Mouse (Mus musculus): ENCODE results near the gene Aph1a.

DNA sequence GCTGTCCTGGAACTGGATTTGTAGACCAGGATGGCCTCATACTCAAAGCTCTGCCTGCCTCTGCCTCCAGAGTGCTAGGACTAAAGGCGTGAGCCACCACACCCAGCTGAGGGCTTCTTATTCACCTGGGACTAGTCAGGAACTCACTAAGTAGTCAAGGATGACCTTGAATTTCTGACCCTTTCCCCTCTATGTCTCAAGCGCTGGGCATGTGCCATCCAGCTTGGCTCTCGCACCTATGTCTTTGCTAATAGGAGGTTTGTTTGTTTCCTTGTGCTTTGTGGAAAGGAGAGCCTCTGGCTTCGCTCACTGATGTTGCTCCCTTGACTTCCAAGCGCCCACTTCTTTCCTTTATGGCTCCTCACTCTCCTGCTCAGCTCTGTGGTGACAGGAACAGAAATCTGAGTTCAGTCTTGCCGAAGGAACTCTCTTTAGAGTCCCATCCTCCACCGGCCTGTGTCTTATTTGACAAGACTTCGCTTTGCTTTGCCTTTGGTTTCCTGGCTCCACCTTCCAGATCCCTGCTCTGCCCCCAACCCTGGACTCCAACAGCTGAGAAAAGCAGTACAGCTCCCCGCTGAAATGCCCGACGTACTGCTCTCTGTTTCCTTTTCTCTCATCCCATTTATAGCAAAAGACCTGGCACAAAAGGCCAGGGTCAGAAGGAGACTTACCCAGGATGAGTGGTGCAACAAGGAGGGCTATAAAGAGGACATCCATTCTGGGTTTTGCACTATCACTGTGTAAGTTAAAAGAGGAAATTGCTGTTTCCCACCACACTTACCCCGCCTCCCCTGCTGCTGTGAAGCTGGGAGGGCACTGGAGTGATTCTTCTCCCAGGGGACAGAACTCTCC lies 2.3 kb upstream of the Aph1a start, which contains the start of gene BC028528:
- no peak for TF ChIP-seq CTCF (IDR thresholded peaks at IDR 0.05; ENCODE audit: low read depth)
- TF ChIP-seq EP300 (IDR thresholded peaks at IDR 0.05; ENCODE audit: low read depth) = no peak
